Mouse (Mus musculus) neural tube, embryonic 13.5 days (tissue): ENCODE data around the gene Gm20388. TPM values are rescaled to one million over a fixed set of nuclear protein-coding genes. Genes with fewer than 3 reads are reported as not detected.

ENCODE experiments used
- ATAC-seq: fragments of 200-750 bp; cut with Nextera tagmentation; 2 replicates; pipeline ENCODE4 v1.8.0; 2017; ENCODE audit warnings: low read depth, mild to moderate bottlenecking, moderate TSS enrichment, moderate library complexity
- H3K27ac ChIP-seq: fragments of 300-500 bp; sonication (generic); replicated peaks from 2 replicates; pipeline ENCODE4 v1.5.1; 2015; ENCODE audit warnings: moderate library complexity, mild to moderate bottlenecking, inconsistent platforms
- H3K27me3 ChIP-seq: fragments of 300-500 bp; sonication (generic); 2 replicates; pipeline ENCODE4 v1.6.1; 2015; ENCODE audit warnings: mild to moderate bottlenecking, inconsistent platforms
- H3K36me3 ChIP-seq: fragments of 300-500 bp; sonication (generic); 2 replicates; pipeline ENCODE4 v1.6.1; 2015; ENCODE audit warnings: mild to moderate bottlenecking, inconsistent platforms
- H3K4me1 ChIP-seq: fragments of 300-500 bp; sonication (generic); replicated peaks from 2 replicates; pipeline ENCODE4 v1.6.1; 2015; ENCODE audit warnings: inconsistent platforms
- H3K4me2 ChIP-seq: fragments of 300-500 bp; sonication (generic); 2 replicates; pipeline ENCODE4 v1.6.1; 2015; ENCODE audit warnings: inconsistent platforms, mild to moderate bottlenecking, moderate library complexity
- H3K4me3 ChIP-seq: fragments of 300-500 bp; sonication (generic); 2 replicates; pipeline ENCODE4 v1.5.1; 2015; ENCODE audit warnings: mild to moderate bottlenecking, inconsistent platforms
- H3K9ac ChIP-seq: fragments of 300-500 bp; sonication (generic); 2 replicates; pipeline ENCODE4 v1.6.1; 2015; ENCODE audit warnings: moderate library complexity, mild to moderate bottlenecking, inconsistent platforms
- H3K9me3 ChIP-seq: fragments of 300-500 bp; sonication (generic); 2 replicates; pipeline ENCODE4 v1.6.1; 2016; ENCODE audit warnings: inconsistent platforms
- WGBS: fragments of 180-500 bp; shearing (Covaris S2); methylation state at CpG from one replicate; pipeline ENCODE4 v1.1.7; 2015; 5-methylcytosine and 5-hydroxymethylcytosine counted together
- polyA plus RNA-seq: library from polyadenylated mRNA; unstranded; fragments of >200 nt; fragmentation: Nextera tagmentation; extraction: Ambion mirVana; gene quantifications from 2 replicates; pipeline ENCODE4 v1.2.1, GENCODE M21; 2015

Gm20388 gene
- polyA plus RNA-seq, 1 experiment from 2014 or later: 0.27 TPM

DNA sequence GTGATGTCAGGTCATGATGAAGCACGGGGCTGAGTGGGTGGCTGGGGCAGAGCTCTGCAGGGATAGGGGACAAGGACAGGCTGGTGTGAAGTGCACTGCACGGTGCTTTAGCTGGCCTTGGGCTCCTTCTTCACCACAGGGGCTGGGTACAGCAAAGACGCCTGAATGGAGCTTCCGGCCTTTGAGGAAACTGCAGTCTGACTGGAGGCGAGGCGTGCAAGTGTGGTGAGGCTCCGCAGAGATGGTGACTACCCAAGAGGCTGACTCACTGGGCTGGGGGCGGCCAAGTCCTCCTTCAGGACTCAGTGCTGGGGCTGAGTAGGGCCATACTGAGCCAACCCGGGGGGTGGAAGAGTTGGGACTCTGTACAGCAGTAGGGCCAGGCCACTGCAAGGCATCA, 295.3 kb downstream of the Gm20388 start:
- H3K9me3 ChIP-seq: no peaks in the 10 kb centered on the region
- H3K4me2 ChIP-seq: no peak overlapping the region
- no peak overlapping the region for H3K4me3 ChIP-seq
- no peak for ATAC-seq
- WGBS: 77% methylated on average over 9 of the region's 9 CpGs
- H3K27me3 ChIP-seq: no peaks in the 10 kb centered on the region
- H3K4me1 ChIP-seq: peaks cover 15% of the 10 kb centered on the region
- no peak overlapping the region for H3K27ac ChIP-seq
- H3K9ac ChIP-seq: no peak overlapping the region
- no peaks in the 10 kb centered on the region for H3K36me3 ChIP-seq

DNA sequence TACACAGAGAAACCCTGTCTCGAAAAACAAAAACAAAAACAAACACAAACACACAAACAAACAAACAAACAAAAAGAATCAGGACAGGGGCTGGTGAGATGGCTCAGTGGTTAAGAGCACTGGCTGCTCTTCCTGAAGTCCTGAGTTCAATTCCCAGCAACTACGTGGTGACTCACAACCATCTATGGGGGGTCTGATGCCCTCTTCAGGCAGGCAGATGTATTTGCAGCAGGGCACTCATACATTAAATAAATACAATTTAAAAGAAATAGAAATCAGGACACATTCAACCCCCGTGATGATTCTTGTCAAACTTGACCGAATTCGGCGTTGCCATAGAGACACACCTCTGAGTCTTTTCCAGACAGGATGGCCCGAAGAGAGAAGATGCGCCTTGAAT, 296.7 kb downstream of the Gm20388 start:
- Histone ChIP-seq H3K9ac (no peak overlapping the region), H3K36me3 (no peaks in the 10 kb centered on the region), H3K27me3 (no peaks in the 10 kb centered on the region), H3K4me2 (no peak overlapping the region), H3K27ac (no peak overlapping the region), H3K4me1 (peaks cover 22% of the 10 kb centered on the region), H3K4me3 (no peak overlapping the region), H3K9me3 (no peaks in the 10 kb centered on the region)
- no peak for ATAC-seq
- 91% methylated on average over 8 of the region's 8 CpGs for WGBS

DNA sequence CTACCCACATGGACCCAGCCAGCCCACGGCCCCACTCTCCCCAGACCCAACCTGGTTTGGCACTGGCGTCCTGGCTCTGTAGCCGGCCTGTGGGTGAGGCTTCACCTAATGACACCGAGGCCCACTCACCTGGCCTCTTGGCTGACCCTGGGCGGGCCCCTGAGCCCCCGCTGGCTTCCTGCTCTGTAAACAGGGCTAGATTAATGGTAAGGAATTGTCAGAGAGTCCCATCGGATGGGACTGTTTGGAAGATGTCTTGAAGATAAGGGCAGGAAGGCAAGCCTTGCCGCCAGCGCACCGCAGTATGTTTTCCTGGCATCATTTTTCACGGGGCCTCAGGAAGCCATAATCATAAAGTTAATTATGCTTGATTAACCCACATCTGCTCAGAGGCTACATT, 297.5 kb downstream of the Gm20388 start:
- no peak for ATAC-seq
- Histone ChIP-seq H3K27me3 (no peaks in the 10 kb centered on the region), H3K4me1 (peaks cover 22% of the 10 kb centered on the region), H3K9me3 (no peaks in the 10 kb centered on the region), H3K4me2 (no peak overlapping the region), H3K9ac (peak overlapping the region; percentile 22; the same call in 1 of the 2 replicates), H3K27ac (peak overlapping the region; percentile 34), H3K4me3 (no peak overlapping the region), H3K36me3 (no peaks in the 10 kb centered on the region)
- 57% methylated on average over 11 of the region's 11 CpGs for WGBS

- Histone ChIP-seq H3K9ac (no peak overlapping the region), H3K9me3 (no peaks in the 10 kb centered on the region), H3K27me3 (no peaks in the 10 kb centered on the region), H3K4me3 (no peak overlapping the region), H3K27ac (no peak overlapping the region), H3K36me3 (no peaks in the 10 kb centered on the region), H3K4me1 (peaks cover 34% of the 10 kb centered on the region), H3K4me2 (no peak overlapping the region)
- 16% methylated on average over 4 of the region's 4 CpGs for WGBS
- no peak for ATAC-seq
These were observed 300.7 kb downstream of the Gm20388 start for GRCm38 (mm10) chr8:120211345-120211744.

DNA sequence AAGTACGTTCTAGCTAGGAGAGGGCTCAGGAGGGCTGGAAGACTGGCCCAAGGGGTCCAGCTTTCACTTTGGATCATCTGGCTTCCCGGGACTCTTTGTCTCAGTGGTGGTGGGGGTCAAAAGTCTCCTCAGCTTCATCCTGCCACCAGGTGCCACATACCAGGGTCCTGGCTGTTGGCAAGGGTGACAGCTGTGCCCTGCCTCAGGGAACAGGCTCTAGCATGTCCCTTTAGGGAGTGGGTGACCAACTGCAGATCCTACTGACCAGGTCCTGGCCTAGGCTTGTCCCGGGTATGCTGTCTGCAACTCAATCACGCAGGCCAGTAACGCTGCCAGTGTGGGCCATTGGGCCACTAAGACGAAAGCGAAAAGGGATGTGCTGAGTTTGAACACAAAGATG, 302.0 kb downstream of the Gm20388 start:
- Histone ChIP-seq H3K9me3 (no peaks in the 10 kb centered on the region), H3K4me3 (no peak overlapping the region), H3K27ac (no peak overlapping the region), H3K9ac (0 out of 2 replicates have a peak overlapping the region, but pooled peaks have one; percentile 9), H3K4me1 (peaks cover 46% of the 10 kb centered on the region), H3K4me2 (no peak overlapping the region), H3K27me3 (no peaks in the 10 kb centered on the region), H3K36me3 (no peaks in the 10 kb centered on the region)
- 90% methylated on average over 7 of the region's 7 CpGs for WGBS
- no peak for ATAC-seq

- ATAC-seq: no peak
- Histone ChIP-seq H3K4me2 (no peak overlapping the region), H3K9ac (0 out of 2 replicates have a peak overlapping the region, but pooled peaks have one; percentile 9), H3K9me3 (no peaks in the 10 kb centered on the region), H3K27me3 (no peaks in the 10 kb centered on the region), H3K36me3 (no peaks in the 10 kb centered on the region), H3K27ac (no peak overlapping the region), H3K4me1 (peaks cover 44% of the 10 kb centered on the region), H3K4me3 (no peak overlapping the region)
- WGBS: 89% methylated on average over 3 of the region's 3 CpGs
These were observed 302.6 kb downstream of the Gm20388 start for GRCm38 (mm10) chr8:120213229-120213628.

DNA sequence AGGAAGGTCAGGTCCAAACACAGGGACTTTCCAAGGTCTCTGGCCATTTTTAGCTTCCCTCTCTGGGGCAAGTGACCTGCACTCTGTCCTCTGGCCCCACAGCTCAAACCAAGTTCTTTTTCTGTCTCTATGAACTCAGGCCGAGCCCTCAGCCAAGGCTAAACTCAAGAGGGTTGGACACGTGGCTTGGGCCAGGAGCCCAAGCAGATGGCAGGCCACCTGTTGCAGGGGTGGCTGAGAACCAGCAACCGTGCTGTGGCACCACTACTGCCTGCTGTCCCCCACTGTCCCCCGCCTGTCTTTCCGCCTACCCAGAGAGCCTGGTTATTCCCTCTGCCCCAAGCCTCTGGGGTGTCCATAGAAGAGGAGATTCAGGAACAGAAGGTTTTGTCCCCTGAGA, 303.3 kb downstream of the Gm20388 start:
- peaks cover 42% of the 10 kb centered on the region for H3K4me1 ChIP-seq
- H3K9ac ChIP-seq: no peak overlapping the region
- H3K27ac ChIP-seq: no peak overlapping the region
- WGBS: 47% methylated on average over 5 of the region's 5 CpGs
- no peak overlapping the region for H3K4me3 ChIP-seq
- no peak overlapping the region for H3K4me2 ChIP-seq
- no peaks in the 10 kb centered on the region for H3K9me3 ChIP-seq
- no peak for ATAC-seq
- no peaks in the 10 kb centered on the region for H3K27me3 ChIP-seq
- H3K36me3 ChIP-seq: no peaks in the 10 kb centered on the region

DNA sequence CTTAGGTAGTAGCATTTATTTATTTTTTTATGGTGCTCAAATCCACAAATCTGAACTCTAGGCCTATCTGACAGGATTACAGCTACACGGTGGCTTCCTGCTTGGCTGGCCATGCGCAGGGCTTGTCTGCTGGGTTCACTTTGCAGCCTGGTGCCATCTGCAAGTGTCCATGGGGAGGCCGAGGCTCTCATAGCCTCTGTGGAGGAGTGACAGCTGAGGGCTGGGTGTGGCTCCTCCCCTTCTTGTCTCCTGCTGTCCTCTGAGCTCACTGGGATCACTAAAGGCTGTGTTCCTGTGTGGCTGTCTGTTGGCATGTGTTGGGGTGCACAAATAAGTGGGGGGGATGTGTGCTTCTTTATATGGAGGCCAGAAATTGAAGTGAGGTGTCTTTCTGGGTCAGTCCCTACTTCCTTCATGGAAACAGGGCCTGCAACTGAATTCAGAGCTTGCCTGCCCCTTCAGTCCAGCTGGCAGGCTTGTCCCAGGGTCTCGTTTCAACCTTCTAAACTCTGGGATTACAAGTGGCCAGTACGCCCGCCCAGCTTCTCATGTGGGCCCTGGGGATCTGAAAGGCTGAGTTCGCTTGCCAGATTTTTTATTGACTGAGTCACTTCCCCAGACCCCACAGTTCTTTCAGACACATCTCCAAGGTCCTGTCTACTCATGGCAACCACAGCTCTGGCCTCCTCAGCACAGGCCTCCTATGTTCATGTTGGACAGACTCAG, 304.9 kb downstream of the Gm20388 start:
- 28% methylated on average over 7 of the region's 7 CpGs for WGBS
- no peak for ATAC-seq
- no peak overlapping the region for H3K4me3 ChIP-seq

GRCm38 (mm10) chr8:120216855-120217830, 306.5 kb downstream of the Gm20388 start:
- ATAC-seq: peak; percentile 74
- H3K36me3 ChIP-seq: no peaks in the 10 kb centered on the region
- H3K9me3 ChIP-seq: no peaks in the 10 kb centered on the region
- H3K4me2 ChIP-seq: peak overlapping the region; percentile 11; the same call in 1 of the 2 replicates
- peak overlapping the region; percentile 68 for H3K27ac ChIP-seq
- peaks cover 4% of the 10 kb centered on the region; the same call in 1 of the 2 replicates for H3K27me3 ChIP-seq
- no peak overlapping the region for H3K4me3 ChIP-seq
- H3K9ac ChIP-seq: peak overlapping the region; percentile 47; the same call in 1 of the 2 replicates
- H3K4me1 ChIP-seq: peaks cover 40% of the 10 kb centered on the region
- 29% methylated on average over 13 of the region's 13 CpGs for WGBS

More for the DNA sequence above, 304.9 kb downstream of the Gm20388 start:
- no peaks in the 10 kb centered on the region for H3K36me3 ChIP-seq
- peak overlapping the region; percentile 67 for H3K27ac ChIP-seq
- H3K4me1 ChIP-seq: peaks cover 42% of the 10 kb centered on the region
- no peaks in the 10 kb centered on the region for H3K9me3 ChIP-seq
- H3K4me2 ChIP-seq: no peak overlapping the region
- no peak overlapping the region for H3K9ac ChIP-seq
- H3K27me3 ChIP-seq: peaks cover 1% of the 10 kb centered on the region; the same call in 1 of the 2 replicates

GRCm38 (mm10) chr8:120222548-120222947, 311.9 kb downstream of the Gm20388 start:
- no peak for ATAC-seq
- no peaks in the 10 kb centered on the region for H3K36me3 ChIP-seq
- H3K27ac ChIP-seq: peak overlapping the region; percentile 42; the same call in 1 of the 2 replicates
- H3K4me1 ChIP-seq: peaks cover 58% of the 10 kb centered on the region
- H3K9me3 ChIP-seq: no peaks in the 10 kb centered on the region
- 16% methylated on average over 11 of the region's 11 CpGs for WGBS
- peaks cover 4% of the 10 kb centered on the region; the same call in 1 of the 2 replicates for H3K27me3 ChIP-seq
- H3K4me2 ChIP-seq: no peak overlapping the region
- H3K9ac ChIP-seq: peak overlapping the region; percentile 41; the same call in 1 of the 2 replicates
- no peak overlapping the region for H3K4me3 ChIP-seq

DNA sequence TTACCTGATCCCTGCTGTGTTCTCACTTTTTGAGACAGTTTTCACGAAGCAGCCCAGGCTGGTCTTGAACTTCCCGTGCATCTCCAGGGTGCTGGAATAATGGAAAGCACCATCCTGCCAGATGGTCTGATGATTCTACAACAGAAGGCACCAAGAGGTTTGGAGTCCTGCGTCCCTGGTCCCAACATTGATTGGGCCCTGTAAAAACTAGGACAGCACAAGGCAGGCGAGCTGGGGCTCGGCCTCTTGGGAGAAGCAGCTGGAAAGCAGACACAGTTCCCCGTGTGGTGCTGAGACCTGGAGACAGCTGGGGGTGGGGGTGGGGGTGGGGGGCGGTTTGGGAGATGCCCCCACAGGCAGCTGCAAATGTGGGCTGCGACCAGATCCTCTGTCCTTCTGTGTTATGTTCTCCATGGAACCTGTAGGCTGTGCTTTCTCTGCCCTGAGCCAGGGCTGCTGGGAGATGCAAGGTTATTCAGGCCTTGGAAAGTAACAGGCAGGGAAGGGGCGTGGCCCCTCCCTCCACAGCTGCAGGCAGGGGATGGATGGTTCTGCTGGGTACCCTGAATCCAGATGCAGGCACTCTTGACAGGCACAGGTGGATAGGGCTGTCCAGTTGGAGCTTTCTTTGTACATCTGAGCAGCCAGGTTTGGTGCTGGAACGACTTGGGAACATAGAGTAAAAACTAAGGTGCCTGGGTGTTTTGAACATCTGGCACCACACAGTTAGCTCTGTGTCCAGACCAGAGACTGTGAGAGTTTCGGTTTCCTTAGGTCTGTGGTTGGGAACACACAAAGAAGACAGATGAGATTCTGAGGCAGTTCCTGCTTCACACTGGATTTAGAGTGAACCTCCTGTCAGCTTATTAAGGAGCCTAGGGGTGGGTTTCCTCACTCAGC, 314.1 kb downstream of the Gm20388 start:
- ATAC-seq: no peak
- Histone ChIP-seq H3K4me1 (peaks cover 68% of the 10 kb centered on the region), H3K4me3 (no peak overlapping the region), H3K27ac (peak overlapping the region; percentile 24; the same call in 1 of the 2 replicates), H3K9me3 (no peaks in the 10 kb centered on the region), H3K9ac (0 out of 2 replicates have a peak overlapping the region, but pooled peaks have one; percentile 1), H3K4me2 (no peak overlapping the region), H3K27me3 (peaks cover 10% of the 10 kb centered on the region; the same call in 1 of the 2 replicates), H3K36me3 (no peaks in the 10 kb centered on the region)
- 40% methylated on average over 11 of the region's 11 CpGs for WGBS
